Mouse (Mus musculus): ENCODE measurements around the gene Zbtb38.

Zbtb38 gene

DNA sequence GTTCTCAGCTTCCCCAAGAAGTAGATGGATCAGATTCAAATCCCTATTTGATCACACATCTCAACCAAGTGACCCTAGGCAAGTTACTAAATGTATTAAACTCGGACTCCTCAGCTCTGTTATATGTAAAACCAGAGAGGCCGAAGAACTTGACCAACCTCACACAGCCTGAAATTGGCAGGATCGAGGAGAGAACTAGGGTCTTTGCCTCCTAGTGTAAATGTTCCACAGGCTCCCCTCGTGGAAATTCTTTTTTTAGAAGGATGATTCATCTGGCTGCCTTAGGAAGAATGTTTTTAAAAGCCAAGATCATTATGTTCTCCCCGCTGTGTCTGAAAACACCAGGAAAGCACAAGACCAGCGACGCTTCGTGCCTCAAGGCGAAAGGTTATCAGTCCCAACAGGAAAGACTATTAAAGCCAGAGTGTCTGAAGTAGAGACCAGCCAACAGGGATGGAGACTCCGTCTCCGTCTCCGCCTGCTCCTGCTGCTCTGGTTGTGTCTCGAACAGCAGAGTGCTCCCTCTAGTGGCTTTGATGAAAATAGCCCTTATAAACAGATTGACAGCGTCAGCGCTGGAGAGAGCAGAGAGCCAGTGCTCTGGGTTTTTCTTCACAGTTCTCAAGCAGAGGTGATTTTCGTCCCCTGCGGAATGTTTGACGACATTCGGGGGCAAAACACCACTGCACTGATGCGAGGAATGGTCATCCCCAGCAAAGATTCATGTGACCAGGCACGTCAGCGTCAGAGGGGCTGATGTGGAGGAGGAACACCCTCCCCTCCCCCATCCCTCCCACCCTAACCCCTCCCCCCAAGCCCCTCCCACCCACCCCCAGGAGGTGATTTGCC is 6.3 kb upstream of the Zbtb38 start:
- DNase-seq (ENCODE audit: low spot score) = no peak

GRCm38 (mm10) chr9:96756638-96757435 is 4.2 kb upstream of the Zbtb38 start:
- no peak for DNase-seq (ENCODE audit: low spot score)

GRCm38 (mm10) chr9:96755761-96756160 is 3.1 kb upstream of the Zbtb38 start:
- no peak for DNase-seq (ENCODE audit: low spot score)

GRCm38 (mm10) chr9:96754625-96754969 is 2.0 kb upstream of the Zbtb38 start:
- DNase-seq (ENCODE audit: low spot score) = no peak

DNA sequence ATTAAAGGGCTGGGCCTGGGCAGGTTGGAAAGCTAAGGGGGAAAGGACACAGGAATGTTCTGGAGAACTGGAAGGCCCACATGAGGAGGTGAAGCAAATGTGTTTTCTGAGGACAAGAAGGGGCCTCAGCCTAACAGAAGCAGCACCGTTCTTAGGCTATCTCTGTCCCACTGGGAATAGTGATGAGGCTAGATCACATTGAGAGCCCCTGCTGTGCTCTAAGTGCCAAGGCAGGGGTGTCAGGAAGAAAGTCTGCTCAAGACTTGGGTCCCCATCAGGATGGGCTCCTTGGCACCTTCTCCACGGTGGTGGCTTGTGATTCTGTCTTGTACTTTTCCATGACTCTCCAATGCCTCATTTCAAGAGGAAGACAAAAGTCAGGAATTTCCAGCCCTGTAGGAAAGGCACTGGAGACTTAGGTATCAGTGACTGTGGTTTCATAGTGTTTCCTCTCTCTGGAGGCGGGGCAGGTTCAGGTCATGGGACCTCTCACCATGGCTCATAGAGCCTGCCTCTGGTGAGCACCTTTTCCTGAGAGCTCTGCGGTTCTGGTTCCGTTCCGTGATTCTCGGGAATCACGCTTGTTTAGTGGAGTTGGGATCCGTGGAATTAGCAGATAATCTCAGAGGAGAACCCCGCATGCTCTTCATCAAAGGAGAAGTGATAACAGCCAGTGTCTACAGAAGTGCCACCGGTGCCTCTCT is 1.4 kb upstream of the Zbtb38 start:
- DNase-seq (ENCODE audit: low spot score) = no peak

GRCm38 (mm10) chr9:96753392-96753791 is 761 bp upstream of the Zbtb38 start:
- no peak for DNase-seq (ENCODE audit: low spot score)

DNA sequence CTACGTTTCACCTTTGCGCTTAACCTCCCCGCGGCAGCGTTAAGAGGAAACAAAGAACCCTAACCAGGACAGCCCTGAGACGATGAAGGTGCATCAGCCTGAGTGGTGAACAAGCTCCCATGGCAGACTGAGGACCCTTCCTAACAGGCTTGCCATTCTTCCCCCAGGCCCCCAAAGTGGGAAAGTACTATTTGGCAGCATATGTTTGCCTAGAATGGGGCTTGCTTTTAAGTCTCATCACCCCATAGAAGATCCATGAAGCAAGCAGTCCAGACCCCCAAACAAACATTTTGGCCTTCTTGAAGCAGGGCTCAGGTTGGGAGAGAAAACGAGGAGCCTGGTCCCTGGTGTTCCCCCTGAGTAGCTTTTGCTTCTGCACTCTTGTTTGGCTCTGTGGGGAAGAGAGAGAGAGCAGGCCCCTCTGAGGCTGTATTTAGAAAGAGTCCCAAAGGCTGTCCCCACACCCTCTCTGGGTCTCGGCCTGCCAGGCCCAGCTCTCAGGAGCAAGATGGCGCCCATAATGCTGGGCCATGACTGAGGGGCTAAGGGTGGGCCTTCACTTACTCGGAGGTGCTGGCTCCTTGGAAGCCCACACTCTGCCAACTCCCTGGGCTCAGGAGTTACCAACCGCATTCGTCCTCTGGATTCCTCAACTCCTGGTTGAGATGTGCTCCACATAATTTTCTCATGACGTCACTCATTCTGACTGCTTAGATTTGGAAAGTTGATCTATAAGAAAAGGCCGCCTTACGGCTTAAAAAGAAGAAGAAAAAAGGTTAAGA is 619 bp downstream of the Zbtb38 start:
- DNase-seq (ENCODE audit: low spot score) = no peak

GRCm38 (mm10) chr9:96750636-96751035 is 2.0 kb downstream of the Zbtb38 start:
- no peak for DNase-seq (ENCODE audit: low spot score)

DNA sequence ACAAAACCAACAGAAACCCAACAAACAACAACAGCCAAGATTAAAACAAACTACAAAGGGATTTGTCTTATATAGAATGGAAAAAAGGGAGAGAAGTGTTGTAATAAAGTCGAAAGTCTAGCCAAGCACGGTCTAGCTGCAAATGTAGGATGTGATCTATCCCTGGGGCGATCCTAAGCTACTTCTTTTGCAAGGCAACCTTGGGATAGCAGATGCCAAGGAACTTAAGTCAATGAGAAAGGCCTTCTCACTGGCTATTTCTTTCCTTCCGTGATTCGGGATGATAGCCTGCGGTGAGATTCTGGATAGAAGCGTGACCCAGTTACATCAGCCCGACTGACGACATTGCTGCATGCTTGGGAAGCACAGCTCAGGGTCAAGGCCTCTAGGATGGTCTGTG is 6.1 kb downstream of the Zbtb38 start:
- DNase-seq (ENCODE audit: low spot score) = no peak

DNA sequence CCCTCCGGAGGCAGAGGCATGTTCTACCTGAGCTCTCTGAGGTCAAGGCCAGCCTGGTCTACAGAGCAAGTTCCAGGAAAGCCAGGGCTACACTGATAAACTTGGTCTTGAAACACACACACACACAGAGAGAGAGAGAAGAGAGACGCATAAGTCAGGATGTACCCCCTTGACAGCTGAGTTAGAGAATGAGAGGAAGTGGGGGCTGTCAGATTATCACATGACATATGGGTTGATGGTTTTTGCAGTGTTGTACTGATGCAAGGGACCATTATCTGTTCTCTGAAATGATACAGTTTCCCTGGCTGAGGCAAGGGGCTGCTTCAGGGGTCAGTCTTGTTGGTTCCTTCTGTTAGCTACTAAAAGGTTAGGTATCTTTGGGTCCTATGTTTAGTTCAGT is 7.7 kb downstream of the Zbtb38 start:
- no peak for DNase-seq (ENCODE audit: low spot score)

GRCm38 (mm10) chr9:96741365-96742085 is 11.1 kb downstream of the Zbtb38 start:
- DNase-seq (ENCODE audit: low spot score) = no peak

GRCm38 (mm10) chr9:96740712-96741364 is 11.8 kb downstream of the Zbtb38 start:
- DNase-seq (ENCODE audit: low spot score) = no peak

DNA sequence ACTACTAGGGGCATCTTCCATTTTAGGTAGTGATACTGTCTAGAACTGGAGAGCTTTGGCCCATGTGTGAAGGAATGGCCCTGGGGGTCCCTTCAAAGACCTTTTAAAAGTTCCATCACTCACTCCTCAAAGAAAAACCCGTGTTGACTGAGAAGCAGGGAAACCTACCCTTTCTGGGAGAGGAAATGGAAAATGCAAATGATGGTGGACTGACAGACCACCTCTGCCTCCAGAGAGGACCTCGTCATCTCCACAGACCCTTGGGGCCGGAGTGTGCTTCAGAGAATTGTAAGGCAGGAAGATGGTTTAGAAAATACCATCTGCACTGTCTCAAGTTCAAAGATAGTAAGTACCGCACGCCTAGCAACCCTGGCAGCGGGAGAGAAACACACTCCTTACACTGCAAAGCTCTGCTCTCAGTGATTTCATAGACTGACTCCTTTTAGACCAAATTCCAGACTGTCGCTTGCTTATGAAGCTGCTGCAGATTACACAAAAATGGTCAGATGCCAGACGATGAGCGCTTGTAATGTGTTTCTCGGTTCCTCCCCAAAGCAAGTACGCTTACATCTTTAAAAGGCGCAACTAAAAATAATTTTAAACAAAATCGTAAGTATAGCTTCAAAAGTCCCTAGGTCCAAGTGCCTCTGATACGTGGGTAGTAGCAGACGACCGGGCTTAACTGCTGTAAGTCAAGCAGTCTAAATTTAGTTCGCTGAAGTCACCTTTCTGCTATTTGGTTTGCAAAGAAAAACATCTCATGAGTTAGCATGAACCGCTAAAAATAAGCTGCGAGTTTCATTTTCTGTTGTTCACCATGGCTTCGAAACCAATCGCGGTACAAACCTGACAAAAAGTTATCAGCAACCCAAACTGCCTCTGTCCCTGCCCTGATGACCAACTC is 12.6 kb downstream of the Zbtb38 start:
- DNase-seq (ENCODE audit: low spot score) = no peak

DNA sequence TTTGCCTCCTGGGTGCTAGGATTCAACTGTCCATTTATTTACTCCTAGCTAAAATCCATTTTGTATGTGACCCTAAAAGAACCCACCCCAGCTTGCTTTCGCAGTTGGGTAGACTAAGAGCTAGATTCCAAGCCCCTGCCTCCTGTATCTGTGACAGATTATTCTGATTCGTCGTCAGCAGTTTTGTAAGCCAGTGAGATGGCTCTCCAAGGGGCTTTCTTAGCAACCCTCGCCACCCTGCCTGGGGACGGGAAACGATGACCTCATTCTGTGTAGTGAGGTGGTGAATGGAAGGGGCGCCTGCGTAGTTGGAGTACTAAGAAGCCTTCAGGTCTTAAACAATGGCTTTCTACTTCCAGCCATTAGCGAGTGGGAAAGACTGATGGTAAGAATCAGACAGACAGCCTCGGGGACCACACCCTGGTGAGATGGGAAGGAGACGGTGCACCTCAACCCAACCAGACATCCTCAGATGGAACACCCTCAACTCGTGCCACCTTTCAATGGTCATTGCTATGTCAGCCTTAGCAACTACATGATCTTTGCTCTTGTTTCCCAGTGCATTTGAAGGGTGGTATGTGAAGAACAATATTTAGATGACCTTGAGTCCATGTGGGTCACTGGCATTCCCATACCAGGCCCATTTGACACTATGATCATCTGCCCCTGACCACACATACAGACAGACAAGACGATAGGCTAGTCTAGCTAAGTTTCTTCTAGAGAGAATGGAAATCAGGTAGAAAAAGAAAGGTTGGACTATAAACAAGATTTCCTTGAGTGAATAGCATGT is 13.9 kb downstream of the Zbtb38 start:
- DNase-seq (ENCODE audit: low spot score) = no peak

DNA sequence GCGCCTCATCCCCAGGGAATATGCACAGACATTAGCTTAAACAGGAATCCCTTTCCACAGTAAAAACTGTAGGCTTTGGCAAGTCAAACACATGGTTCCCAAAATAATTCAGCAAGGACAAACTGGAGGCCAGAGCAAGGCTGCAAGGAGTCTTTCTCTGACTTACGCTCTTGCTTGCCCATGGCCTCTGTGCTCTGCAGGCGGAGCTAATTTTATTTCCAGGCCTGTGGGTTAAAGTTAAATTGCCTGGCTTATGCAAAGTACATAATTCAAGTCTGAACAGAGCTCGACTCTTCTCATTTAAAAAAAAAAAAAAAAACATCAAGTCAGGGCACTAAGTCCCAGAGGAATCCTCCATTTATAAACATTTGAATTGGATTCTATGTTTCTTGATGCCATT is 16.7 kb downstream of the Zbtb38 start:
- no peak for DNase-seq (ENCODE audit: low spot score)

- no peak for DNase-seq (ENCODE audit: low spot score)
Observed at GRCm38 (mm10) chr9:96733425-96733717, 19.3 kb downstream of the Zbtb38 start.

DNA sequence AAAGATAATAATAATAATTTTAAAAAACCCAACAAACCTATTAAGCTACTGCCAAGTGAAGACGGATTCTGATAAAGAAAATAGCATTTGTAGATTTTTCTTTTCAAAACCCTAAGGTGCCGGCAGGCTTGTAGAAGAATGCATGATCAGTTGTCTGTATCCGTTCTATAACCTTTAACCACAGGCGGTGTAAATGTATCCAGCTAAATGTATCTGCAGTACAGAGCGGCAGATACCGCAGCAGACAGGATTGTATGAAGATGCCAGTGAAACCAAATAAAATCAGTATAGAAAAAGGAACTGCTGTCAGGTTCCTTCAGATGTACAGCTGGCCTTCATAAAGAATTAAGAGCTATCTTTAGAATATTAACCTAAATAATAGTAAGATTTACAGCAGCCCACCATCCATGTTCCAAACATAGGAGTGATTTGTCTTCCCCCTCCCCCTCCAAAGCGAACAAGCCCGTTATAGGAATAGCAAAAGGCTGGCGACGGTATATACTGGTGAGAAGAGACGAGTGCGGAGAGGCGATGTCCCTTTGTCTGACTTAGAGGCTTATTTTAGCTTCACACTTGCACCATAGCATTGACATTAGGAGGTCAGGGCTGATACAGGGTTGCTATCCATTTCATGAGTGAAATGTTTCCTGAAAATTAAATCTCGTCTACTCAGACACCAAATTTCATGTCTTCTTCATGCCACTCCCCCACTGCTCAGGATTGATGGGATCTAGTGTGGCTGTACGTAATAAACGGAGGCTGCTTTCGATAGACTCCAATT is 19.8 kb downstream of the Zbtb38 start:
- DNase-seq (ENCODE audit: low spot score) = no peak

DNA sequence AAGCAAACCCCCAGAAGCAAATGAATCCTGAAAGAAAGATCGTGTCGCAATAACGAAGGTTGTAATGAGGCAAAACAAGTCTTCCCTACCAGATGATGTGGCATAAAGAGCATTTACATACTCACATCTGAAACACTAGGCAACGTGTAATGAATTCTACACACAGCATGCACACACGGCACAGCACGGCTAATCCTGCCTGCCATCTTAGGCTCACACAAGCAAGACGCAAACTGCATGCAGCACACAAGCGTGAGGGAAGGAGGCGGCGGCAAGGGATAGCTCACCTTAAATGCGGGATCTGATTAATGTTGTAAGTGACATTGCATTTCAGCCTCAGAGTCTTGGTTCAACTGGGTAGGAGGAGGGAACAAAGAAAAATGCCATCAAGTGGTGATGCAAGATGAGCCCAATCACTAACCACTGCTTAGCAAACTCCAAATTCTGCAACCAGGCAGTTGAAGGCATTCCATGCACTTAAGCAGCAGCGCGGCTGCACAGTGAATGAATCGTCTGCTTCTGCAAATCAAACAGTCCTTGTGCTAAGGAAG is 20.6 kb downstream of the Zbtb38 start:
- DNase-seq (ENCODE audit: low spot score) = no peak

Measured in ovary, postnatal 10 days (tissue).